Mouse (Mus musculus) CH12.LX (cell line): ENCODE measurements at regions not wholly inside any gene's neighbourhood (a gene's known extent, or its start where the extent isn't known, plus 50 kb on each side); places are given as distances from the start of the nearest gene placed in this dataset.

ENCODE experiments used
- DNase-seq: peaks from one replicate; pipeline ENCODE4 v3.0.0-alpha.2; 2013; ENCODE audit errors: extremely low read depth
- H3K27ac ChIP-seq: 2 replicates; pipeline ENCODE4 v1.5.1; 2012; ENCODE audit warnings: low read depth, mild to moderate bottlenecking, control low read depth, moderate library complexity; ENCODE audit not compliant: insufficient read depth
- H3K27me3 ChIP-seq: replicated peaks from 2 replicates; pipeline ENCODE3; 2012; ENCODE audit warnings: inconsistent platforms
- H3K36me3 ChIP-seq, 2 experiments: replicated peaks in 1 of 2; 2 replicates each; pipeline versions ENCODE3 to v1.6.1; 2012; ENCODE audit warnings: inconsistent platforms in 1 of 2, low read length in 1 of 2, mild to moderate bottlenecking in 1 of 2, mixed read lengths in 1 of 2, moderate library complexity in 1 of 2; ENCODE audit not compliant: control insufficient read depth in 1 of 2, insufficient read depth in 1 of 2
- H3K4me1 ChIP-seq, 2 experiments: 2 replicates each; pipeline ENCODE4 v1.6.1; 2012; ENCODE audit warnings: inconsistent platforms in 1 of 2, moderate library complexity in 1 of 2; ENCODE audit not compliant: insufficient read depth in 2 of 2, control insufficient read depth in 1 of 2
- H3K4me2 ChIP-seq: 2 replicates; pipeline ENCODE4 v1.6.1; 2012; ENCODE audit warnings: low read depth, mild to moderate bottlenecking, control low read depth; ENCODE audit not compliant: poor library complexity, insufficient read depth, severe bottlenecking
- H3K4me3 ChIP-seq, 3 experiments: fragments of 150-350 bp in 1 of 3; sonication (generic) in 1 of 3; replicated peaks in 1 of 3; 2 replicates each; pipeline versions ENCODE3 to v1.5.1; 2011 to 2012; ENCODE audit warnings: low read depth in 2 of 3, low read length in 2 of 3, mild to moderate bottlenecking in 2 of 3, moderate library complexity in 2 of 3, control low read depth in 1 of 3, improper control_type of control experiment in 1 of 3, inconsistent platforms in 1 of 3, mixed read lengths in 1 of 3; ENCODE audit not compliant: poor library complexity in 1 of 3
- H3K79me2 ChIP-seq: replicated peaks from 2 replicates; pipeline ENCODE4 v1.6.1; 2012; ENCODE audit warnings: mild to moderate bottlenecking, moderate library complexity; ENCODE audit not compliant: control insufficient read depth, poor library complexity, insufficient read depth, severe bottlenecking; ENCODE audit errors: extremely low read depth
- H3K9ac ChIP-seq: 2 replicates; pipeline ENCODE4 v1.6.1; 2012; ENCODE audit warnings: low read depth, mild to moderate bottlenecking, control low read depth, moderate library complexity; ENCODE audit not compliant: insufficient read depth
- H3K9me3 ChIP-seq: replicated peaks from 2 replicates; pipeline ENCODE3; 2012; ENCODE audit warnings: low read length, inconsistent platforms, mixed read lengths
- BHLHE40 ChIP-seq: IDR thresholded peaks from 2 replicates; pipeline ENCODE4 v1.6.1; 2011; ENCODE audit warnings: mild to moderate bottlenecking, low read depth, low read length, improper control_type of control experiment
- CHD1 ChIP-seq: IDR thresholded peaks from 2 replicates; pipeline ENCODE4 v1.6.1; 2012; ENCODE audit warnings: low read depth, low read length, improper control_type of control experiment, inconsistent platforms
- CTCF ChIP-seq, 2 experiments: IDR thresholded peaks in 1 of 2; conservative IDR thresholded peaks in 1 of 2; 2 replicates each; pipeline ENCODE4 v1.5.1; 2011 to 2012; ENCODE audit warnings: low read depth in 2 of 2, low read length in 2 of 2, improper control_type of control experiment in 1 of 2, inconsistent platforms in 1 of 2, mild to moderate bottlenecking in 1 of 2, moderate library complexity in 1 of 2
- E2F4 ChIP-seq: IDR thresholded peaks from 2 replicates; pipeline ENCODE4 v1.6.1; 2011; ENCODE audit warnings: low read depth, low read length, improper control_type of control experiment; ENCODE audit not compliant: insufficient replicate concordance
- ELF1 ChIP-seq: IDR thresholded peaks from 2 replicates; pipeline ENCODE4 v1.6.1; 2014; ENCODE audit warnings: low read depth, mild to moderate bottlenecking, inconsistent platforms, low read length, improper control_type of control experiment
- JUN ChIP-seq: IDR thresholded peaks from 2 replicates; pipeline ENCODE4 v1.6.1; 2011; ENCODE audit warnings: low read depth, mild to moderate bottlenecking, low read length, improper control_type of control experiment, moderate library complexity; ENCODE audit not compliant: insufficient read depth
- JUND ChIP-seq: conservative IDR thresholded peaks from 2 replicates; pipeline ENCODE4 v1.6.1; 2011; ENCODE audit warnings: low read depth, low read length, improper control_type of control experiment
- MAFK ChIP-seq: IDR thresholded peaks from 2 replicates; pipeline ENCODE4 v1.6.1; 2011; ENCODE audit warnings: low read length, improper control_type of control experiment; ENCODE audit not compliant: insufficient replicate concordance
- MAZ ChIP-seq: IDR thresholded peaks from 2 replicates; pipeline ENCODE4 v1.6.1; 2012; ENCODE audit warnings: low read depth, mild to moderate bottlenecking, inconsistent platforms, low read length, improper control_type of control experiment, moderate library complexity
- MYC ChIP-seq: IDR thresholded peaks from 2 replicates; pipeline ENCODE4 v1.6.1; 2011; ENCODE audit warnings: low read depth, mild to moderate bottlenecking, improper control_type of control experiment, low read length
- PAX5 ChIP-seq: IDR thresholded peaks from 2 replicates; pipeline ENCODE4 v1.6.1; 2012; ENCODE audit warnings: low read length, inconsistent platforms, mixed read lengths
- RCOR1 ChIP-seq: conservative IDR thresholded peaks from 2 replicates; pipeline ENCODE4 v1.6.1; 2012; ENCODE audit warnings: low read depth, mild to moderate bottlenecking, inconsistent platforms, low read length, improper control_type of control experiment
- TCF12 ChIP-seq: IDR thresholded peaks from 2 replicates; pipeline ENCODE4 v1.6.1; 2014; ENCODE audit warnings: low read depth, mild to moderate bottlenecking, inconsistent platforms, low read length, improper control_type of control experiment
- USF1 ChIP-seq: IDR thresholded peaks from 2 replicates; pipeline ENCODE4 v1.6.1; 2014; ENCODE audit warnings: low read depth, mild to moderate bottlenecking, inconsistent platforms, low read length, improper control_type of control experiment
- USF2 ChIP-seq: conservative IDR thresholded peaks from 2 replicates; pipeline ENCODE4 v1.6.1; 2011; ENCODE audit warnings: low read depth, low read length, improper control_type of control experiment
- ZKSCAN1 ChIP-seq: IDR thresholded peaks from 2 replicates; pipeline ENCODE4 v1.6.1; 2012; ENCODE audit warnings: low read depth, inconsistent platforms, low read length, improper control_type of control experiment, borderline replicate concordance
- dilution Hi-C: fragments of 300-500 bp; cut with MboI; formaldehyde crosslinking; loops from 2 replicates; pipeline ENCODE4 v1.14.3; 2020; ENCODE audit warnings: low sequenced_read_pairs; ENCODE audit not compliant: extremely low pct_unique_long_range_greater_than_20kb, extremely low pct_ligation_motif_present
- in situ Hi-C: fragments of 300-500 bp; cut with MboI; formaldehyde crosslinking; loops from 3 replicates; pipeline ENCODE4 v1.14.3; 2019; ENCODE audit warnings: low sequenced_read_pairs, low pct_ligation_motif_present, low pct_unique_long_range_greater_than_20kb, mixed read lengths

- TF ChIP-seq MAZ (no peak; the same call in none of the 2 replicates), TCF12 (peak; percentile 15; the same call in 1 of the 2 replicates), CHD1 (no peak), USF2 (no peak)
Measured at GRCm38 (mm10) chr7:64011563-64012267, 73.0 kb upstream of the Klf13 start (continued).

GRCm38 (mm10) chr7:64010640-64011039, 71.9 kb upstream of the Klf13 start:
- no peaks in the 10 kb centered on the region for H3K79me2 ChIP-seq
- dilution Hi-C loops = no loop called here
- in situ Hi-C loops = no loop called here
- no peak overlapping the region for H3K4me2 ChIP-seq
- H3K27me3 ChIP-seq = no peaks in the 10 kb centered on the region
- no peaks in the 10 kb centered on the region for H3K9me3 ChIP-seq
- DNase-seq = no peak
- no peak overlapping the region for H3K9ac ChIP-seq
- H3K27ac ChIP-seq = no peak overlapping the region
- no peak overlapping the region for H3K4me3 ChIP-seq
- TF ChIP-seq ZKSCAN1 (no peak), BHLHE40 (no peak), ELF1 (no peak), MAFK (no peak), RCOR1 (no peak), CTCF (conservative IDR thresholded peaks at IDR 0.05 in 1 of 2, IDR thresholded peaks at IDR 0.05 in 1 of 2; ENCODE audit: low read depth in 2 of 2, low read length in 2 of 2) (no peak), E2F4 (no peak), JUND (no peak), USF1 (no peak), PAX5 (no peak), JUN (no peak)
- peaks cover 24 to 34% of the 10 kb centered on the region in 2 experiments for H3K4me1 ChIP-seq
- no peaks in the 10 kb centered on the region for H3K36me3 ChIP-seq

- Histone ChIP-seq H3K79me2 (no peaks in the 10 kb centered on the region), H3K27me3 (no peaks in the 10 kb centered on the region), H3K4me3 (no peak overlapping the region), H3K4me2 (no peak overlapping the region), H3K36me3 (no peaks in the 10 kb centered on the region), H3K27ac (no peak overlapping the region), H3K9me3 (no peaks in the 10 kb centered on the region), H3K4me1 (peaks cover 32 to 57% of the 10 kb centered on the region in 2 experiments), H3K9ac (no peak overlapping the region)
- in situ Hi-C loops = loop anchor here (10.0 kb wide), 1 partner anchor 57 kb away; no protein-coding TSS in a partner anchor
- TF ChIP-seq TCF12 (0 out of 2 replicates have a peak, but pooled peaks have one; percentile 22), MYC (no peak)
- dilution Hi-C loops = no loop called here
- no peak for DNase-seq
Measured at GRCm38 (mm10) chr7:64007766-64008165, 69.1 kb upstream of the Klf13 start.
